Mouse (Mus musculus) left cerebral cortex, adult 11 months (tissue): Measurements from ENCODE around the gene Parp2.
"Not testable (repeated sequence)": the region's sequence is repeated elsewhere in the genome, so short reads cannot be mapped to it uniquely, and the experiment has no call there.

ENCODE experiments used
- DNase-seq: peaks from one replicate; pipeline ENCODE4 v3.0.0; 2022; ENCODE audit warnings: low spot score

Gene Parp2

DNA sequence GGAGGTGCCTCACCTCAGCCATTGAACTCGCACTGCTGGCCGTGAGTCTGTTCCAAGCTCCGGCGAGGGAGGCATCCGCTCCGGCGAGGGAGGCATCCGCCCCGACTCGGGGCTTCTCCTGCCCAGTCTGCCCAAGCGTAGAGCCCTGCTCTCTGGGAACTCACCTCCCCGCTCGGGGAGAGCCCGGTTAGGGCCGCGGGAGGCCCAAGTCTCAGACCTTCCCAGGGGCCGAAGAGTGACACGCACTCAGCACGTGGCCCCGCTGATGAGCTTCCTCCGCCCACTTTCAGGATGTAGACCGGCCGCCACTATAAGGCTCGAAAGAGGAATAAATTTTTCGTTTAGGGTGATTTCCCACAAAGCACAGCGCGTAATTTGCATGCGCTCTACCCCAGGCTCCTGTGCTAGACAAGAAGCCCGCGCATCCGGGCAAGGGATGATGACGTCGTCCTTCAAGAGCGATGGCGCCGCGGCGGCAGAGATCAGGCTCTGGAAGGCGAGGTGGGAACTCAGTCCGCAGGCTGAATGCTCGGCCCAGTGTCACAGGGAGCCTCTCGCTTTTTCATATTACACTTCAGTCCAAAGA is at the start of gene Parp2, which contains the start of gene Ccnb1ip1:
TSS of gene Parp2 (plus strand) at position 355 of the 586 bp plus-strand sequence.
TSS of gene Ccnb1ip1 (minus strand) at position 246 of the 586 bp plus-strand sequence.
- DNase-seq = peak; percentile 97

DNA sequence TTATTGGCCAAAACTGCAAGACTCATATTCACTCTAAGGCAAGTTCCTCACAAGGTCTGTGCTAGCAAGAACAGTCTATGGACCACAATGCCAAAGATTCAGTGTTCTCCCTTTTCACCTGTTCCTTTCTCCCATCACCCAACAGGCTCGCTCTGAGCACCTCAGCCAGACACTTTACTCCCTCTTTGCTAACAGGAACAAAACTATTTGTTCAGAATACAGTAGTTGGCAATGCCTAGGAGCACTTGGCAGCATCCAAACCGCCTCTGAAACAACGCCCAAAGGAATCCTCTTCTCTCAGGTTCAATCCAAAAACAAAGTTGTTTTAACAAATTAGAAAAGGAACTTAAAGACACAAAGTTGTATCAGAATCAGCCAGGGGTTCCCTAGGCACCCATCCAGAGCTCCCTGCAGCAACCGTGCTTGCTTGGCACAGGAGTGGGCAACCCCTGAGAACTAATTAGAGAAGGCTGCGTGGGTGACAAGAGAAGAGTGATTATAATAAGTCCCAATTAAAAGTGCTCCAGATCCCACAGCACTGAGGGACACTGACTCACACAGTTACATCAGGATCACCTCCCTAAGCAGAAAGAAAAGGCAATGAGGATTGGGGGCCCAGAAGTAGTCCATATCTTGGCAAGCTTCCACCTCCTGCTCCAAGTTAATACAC is 49.1 kb upstream of the Parp2 start:
- DNase-seq = peak; percentile 9

DNA sequence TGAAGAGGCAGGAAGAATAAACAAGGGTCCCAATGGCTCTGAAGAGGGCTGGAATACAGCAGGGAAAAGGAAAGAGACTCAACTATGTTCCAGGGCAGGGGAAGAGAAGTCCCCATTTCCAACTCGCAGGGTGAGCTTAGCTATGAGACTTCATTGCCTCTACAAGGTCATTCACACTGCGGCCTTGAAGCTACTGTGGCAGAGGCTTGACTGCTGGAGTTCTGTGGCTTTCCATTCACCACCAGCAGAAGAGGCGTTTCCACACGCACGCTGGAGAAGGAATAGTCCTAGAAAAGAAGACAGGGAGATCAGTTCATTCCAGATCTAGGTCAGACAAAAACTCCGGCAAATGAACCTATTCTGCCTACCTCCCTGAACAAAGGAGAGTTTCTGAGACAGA is 41.9 kb upstream of the Parp2 start:
- no peak for DNase-seq

DNA sequence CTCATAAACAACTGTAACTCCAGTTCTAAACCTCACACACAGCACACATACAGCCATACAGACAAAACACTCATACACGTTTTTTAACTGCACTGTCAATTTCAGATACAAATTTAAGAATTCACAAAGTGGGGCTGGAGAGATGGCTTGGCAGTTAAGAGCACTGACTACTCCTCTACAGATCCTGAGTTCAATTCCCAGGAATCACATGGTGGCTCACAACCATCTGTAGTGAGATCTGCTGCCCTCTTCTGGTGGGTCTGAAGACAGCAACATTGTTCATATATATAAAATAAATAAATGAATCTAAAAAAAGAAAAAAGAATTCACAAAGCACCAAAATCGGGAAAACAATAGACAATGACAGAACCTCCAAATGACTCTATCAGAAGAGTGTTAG is 36.3 kb upstream of the Parp2 start:
- no peak for DNase-seq

DNA sequence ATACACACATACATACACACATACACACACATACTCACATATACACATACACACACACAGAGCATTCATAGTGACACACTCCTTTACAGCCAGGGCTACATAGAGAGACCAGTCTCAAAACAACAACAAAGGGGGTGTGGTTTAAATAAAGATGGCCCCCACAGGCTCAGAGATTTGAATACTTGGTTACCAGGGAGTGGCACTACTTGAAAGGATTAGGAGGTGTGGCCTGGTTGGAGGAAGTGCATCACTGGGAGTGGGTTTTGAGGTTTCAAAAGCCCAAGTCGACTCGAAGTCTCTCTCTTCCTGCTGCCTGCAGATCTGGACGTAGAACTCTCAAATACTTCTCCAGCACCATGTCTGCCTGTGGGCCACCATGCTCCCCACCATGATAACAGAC is 25.5 kb upstream of the Parp2 start:
- DNase-seq = no peak

DNA sequence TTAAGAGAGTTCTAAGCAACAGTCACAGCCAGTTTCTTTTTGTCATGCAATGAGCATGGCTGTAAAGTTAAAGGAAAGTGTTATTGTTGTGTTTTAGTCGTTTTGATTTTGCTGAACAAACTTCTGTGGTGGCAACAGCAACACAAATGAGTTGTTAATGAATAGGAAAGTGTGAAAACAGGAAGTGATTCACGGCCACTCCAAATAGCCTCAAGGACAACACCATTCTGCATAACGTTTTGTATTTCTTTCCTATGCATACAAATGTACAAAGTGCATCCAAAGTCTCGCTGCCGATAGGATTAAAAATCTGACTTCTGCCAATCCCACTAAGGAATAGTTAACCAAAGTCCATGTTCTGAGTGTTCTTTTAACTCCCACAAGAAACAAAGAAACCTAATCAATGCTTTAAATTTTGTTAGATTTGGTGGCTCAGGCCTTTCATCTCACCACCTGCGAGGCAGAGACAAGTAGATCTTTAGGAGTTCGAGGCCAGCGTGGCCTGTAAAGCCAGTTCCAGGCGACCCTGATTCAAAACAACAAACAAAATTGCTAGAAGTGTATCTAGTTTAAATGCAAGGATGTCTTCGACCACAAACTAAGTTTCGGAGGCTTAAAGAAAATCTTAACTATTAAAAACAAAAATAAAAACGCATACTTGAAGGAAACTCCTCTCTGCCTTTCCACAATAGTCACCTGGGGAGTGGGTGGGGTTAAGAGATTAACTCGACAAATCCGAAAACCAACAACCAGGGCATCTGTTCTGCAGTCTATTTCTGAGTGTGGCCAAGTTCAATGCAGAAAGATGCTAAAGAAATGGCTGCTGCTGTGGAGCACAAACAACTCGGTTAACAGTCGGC is 23.0 kb upstream of the Parp2 start:
- DNase-seq = no peak

DNA sequence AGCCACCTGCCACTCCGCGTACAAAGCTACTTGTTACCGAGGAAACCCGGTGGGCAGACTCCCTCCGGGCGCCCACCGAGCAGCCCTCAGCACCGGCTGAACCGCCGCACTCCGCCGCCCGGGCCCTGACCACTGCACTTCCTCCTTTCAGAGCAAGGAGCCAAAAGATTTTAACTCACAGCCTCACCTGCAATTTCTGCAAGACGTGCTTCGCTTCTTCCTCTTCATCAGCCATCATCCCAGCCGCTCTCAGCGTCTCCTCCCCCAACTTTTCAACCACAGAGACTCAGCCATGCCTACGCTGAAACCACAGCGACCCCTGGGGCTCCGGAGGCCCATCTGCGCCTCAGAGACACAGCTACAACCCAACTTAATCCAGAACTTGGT is 22.4 kb upstream of the Parp2 start, which contains the start of gene Ttc5:
TSS of gene Ttc5 (minus strand) at position 269 of the 387 bp plus-strand sequence.
- DNase-seq = peak; percentile 75

DNA sequence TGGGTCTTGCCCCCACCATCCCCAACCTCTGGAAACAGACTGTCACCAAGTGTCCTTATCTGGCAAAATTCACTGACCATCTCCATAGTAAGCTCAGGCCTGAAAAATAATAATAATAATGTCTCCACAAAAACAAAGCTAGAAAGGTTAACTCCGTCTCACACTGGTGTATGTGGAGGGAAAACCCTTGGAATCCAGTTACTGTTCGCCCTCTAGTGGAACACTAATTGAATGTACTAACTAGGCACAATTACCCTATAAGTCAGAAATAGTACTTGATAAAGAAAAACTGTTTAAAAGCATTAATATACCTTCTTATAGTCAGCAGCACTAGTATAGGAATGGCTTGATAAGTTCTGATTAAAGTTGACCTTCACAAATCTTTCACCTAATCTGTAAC is 19.5 kb upstream of the Parp2 start:
- DNase-seq = no peak

DNA sequence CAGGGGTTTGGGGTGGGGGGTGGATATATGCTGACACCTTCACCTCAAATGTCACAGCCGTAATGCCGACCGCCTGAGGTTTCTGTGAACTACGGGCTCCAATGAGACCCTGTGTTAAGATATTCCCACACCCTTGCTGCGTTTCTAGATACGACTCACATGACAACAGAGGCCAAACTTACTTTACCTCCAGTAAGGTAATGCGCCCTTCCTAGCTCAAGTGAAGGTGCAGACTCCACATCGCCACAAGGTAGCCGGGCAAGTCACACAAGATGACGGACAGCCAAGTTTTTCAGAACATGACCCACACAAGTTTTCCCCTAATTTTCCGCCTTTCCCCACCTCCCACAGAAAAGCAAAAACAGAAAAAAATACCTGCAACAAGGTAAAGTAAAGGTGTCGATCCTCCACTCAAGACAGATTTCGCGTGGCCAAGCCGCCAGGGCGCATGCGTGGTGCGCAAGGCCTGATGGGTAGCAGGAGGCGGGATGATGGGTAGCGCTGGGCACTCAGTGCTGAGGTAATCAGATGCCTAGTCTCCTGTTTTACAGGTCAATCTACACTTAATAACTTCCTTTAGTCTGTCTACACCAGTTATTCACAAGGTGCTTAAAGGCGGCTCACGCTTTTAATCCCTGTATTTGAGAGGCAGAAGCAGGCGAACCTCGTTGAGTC is 12.2 kb upstream of the Parp2 start:
- DNase-seq = no peak

DNA sequence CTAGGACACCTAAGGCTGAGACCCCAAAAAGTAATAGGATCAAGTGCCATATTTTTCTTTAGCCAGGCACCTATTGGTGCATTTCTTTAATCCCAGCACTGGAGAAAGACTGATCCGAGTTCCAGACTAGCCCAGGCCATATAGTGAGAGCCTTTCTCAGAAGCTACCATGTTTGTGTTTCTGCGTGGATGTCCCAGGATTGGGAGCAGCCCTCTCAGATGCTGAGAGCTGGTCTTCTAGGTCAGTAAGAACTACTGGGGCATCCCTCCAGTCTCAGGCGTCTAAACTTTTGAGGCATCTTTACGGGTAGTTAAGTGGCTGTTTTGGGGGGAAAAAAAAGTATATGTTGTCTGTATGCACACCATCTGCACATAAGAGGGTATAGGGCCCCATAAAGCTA is 11.7 kb upstream of the Parp2 start:
- no peak for DNase-seq

DNA sequence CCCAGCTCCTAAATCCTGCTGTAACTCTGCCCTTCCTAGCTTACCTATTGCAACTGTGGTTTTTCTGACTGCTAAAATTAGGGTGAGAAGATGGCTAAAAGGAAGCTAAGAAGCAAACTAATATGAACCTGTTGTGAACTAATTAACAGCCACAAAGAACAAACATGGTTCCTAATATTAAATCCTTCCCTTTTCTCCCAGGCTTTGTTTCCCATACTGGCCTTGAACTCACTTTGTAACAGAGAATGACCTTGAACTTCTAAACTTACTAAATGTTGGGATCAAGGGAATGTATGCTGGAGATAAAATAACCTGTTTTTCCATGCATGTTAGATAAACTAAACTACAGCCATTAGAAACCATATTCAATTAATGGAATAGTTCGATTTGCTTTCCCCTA is 11.2 kb upstream of the Parp2 start:
- DNase-seq = no peak

DNA sequence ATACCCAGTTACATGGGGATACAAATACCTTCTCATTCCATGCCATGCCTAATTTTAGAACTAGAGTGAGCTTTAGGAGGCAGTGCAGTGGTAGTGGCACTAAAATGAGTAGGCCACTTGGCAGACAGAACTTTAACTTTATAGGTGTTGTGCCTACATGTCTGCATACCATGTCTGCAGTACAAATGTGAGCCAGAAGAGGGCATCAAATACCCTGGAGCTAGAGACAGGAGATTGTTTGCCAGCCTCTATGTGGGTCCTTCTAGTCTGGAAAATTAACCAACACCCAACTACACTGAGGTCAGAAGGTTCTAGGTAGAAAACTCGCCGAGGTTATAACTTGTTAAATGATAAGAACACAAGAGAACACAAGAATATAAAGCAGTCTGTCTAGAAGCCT is 9.1 kb upstream of the Parp2 start:
- DNase-seq = no peak

DNA sequence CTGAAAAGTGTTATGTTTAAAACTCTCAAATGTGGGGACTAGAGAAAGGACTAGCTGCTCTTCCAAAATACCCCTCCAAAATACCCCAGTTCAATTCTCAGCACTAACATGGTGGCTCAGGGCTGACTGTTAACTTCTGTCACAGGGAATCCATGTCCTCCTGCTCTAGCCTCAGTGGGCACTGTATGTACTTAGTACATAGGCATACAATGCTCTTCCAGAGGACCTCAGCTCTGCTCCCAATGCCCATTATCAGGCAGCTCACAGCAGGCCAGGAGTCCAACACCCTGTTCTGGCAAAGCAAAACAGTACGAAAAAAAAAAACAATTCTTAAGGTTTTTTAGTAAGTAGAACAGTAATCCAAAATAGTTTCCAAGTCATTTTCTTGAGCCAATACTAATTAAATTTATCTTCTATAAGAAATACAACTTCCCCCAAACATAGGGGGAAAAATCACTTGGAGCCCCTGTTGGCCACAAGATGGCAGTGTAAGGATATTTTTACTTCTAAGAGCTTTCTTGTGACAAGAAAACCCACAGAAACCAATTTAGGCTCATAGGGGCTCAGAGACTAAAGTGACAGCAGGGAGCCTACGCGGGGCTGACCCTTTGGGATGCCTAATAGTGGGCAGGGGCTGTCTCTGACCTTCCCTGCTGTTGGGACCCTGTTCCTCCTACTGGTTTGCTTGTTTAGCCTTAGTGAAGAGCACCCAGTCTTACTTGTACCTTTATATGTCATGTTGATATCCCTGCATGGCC is 8.0 kb upstream of the Parp2 start:
- DNase-seq = no peak

DNA sequence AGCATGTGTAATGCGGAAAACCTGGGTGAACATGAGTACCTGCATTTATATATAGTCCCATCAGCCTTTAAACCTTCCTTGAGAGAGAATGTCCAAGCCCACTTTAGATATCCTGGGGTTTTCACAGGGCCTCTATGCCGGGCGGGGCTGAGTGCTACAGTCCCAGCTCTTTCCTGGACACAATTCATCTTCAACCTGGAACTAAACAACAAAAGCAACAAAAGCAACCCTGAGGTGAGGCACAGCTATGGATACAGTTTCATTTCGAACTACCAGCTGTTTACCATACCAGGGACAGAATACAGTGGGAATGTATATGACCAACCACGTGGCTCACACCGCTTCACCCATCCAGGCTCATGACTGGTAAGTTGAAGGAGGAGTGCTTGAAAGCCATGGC is 5.2 kb upstream of the Parp2 start:
- no peak for DNase-seq

DNA sequence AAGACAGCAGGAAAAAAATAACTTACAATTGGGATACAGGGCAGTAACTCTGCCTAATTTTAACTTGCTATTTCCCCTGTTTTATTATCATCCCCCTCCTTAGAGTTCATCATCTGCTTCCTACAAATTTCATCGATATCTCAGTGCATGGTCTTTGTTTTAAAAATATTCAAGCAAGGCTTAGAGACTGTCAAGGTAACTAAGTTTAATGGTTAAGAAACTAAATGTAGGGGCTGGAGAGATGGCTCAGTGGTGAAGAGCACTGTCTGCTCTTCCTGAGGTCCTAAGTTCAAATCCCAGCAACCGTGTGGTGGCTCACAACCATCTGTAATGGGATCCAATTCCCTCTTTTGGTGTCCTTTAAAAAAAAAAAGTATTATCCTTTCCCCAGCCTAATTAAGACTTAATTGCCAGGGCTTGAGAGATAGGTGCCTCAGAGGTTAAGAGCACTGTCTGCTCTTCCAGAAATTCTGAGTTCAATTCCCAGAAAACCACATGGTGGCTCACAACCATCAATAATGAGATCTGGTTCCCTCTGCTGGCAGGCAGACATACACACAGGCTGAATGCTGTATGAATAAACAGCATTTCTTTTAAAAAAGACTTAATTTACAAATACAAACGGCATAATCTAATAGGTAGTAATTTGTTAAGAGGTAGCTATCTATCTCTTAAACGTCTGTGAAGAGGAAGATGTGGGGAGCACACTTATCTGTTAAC is 4.6 kb upstream of the Parp2 start:
- DNase-seq = no peak

DNA sequence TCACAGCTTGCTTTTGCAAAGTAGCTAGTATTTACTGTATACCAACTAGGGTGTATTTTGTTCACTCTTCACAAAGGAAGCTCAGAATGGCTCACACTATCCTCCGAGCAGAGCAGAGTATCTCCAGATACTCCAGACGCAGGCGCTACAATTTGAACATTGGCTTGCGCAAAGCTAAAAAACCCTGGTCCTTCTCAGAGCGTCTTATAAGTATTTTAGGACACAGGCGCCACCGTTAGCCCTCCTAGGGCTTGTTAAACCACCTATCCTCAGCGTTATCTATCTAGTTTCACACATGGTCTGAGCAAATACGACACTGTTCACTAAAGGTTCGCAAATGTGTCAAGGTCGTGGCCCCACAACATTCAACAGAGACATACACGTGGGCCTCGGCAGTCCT is 3.0 kb upstream of the Parp2 start:
- no peak for DNase-seq

DNA sequence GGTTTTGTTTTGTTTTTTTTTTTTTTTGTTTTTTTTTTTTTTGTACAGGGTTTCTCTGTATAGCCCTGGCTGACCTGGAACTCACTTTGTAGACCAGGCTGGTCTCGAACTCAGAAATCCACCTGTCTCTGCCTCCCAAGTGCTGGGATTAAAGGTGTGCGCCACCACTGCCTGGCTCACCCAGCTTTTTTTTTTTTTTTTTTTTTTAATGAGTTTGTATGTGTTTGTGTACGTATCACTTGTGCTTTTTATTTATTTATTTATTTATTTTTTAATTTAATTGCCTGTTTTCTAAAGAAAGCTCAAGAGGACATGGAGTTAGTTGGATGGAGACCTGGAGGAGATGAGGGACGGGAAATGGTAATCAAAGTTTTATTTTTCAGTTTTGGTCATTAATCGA is 1.2 kb upstream of the Parp2 start:
- not testable (repeated sequence) for DNase-seq

DNA sequence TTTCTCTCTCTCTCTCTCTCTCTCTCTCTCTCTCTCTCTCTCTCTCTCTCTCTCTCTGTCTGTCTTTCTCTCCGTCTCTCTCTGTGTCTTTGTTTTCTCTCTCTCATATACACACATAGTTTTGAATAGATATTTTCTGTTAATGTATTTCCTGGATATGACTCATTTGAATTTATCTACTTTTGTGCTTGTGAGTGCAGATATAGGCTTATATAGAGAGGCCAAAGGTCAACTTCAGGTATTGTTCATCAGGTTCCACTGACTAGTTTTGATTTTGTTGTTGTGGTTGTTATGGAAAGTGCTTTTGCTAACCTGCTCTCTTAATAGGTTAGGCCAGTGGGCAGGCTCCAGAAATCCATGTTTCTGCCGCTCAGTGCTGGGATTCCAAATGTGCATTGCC is 5.4 kb downstream of the Parp2 start:
- DNase-seq = no peak

DNA sequence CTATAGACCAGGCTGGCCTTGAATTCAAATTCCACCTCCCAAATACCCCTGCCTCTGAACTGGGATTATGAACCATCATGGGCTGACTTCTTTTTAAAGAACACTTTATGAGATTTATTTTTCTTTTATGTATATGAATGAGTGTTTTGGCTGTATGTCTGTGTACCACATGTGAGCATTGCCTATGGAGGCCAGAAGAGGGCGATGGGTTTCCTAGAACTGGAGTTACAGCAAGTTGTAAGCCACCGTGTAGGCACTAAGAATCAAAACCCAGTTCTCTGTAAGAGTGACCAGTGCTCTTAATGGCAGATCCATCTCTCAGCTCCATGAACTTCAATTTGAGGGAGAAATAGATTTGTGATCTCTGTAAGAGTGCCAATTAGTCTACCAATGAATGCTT is 15.6 kb downstream of the Parp2 start:
- no peak for DNase-seq

DNA sequence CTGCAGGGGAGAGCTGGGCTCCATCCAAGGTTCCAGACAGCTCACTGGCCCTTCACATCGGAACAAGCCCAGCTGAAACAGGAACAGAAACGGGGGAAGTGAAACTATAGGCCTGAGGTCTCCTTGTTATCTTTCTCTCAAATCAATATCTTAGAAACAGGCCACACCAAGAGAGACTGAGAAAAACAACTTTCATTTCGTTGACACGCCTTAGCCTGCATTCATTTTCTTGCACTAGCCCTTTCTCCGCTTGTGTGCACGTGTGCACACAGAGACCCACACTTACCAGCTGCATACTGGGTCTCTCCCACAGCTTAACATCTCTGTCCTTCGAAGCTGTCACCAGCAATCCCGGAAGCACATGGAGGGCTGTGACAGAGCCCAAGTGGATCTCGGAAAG is 16.6 kb downstream of the Parp2 start:
- DNase-seq = no peak

DNA sequence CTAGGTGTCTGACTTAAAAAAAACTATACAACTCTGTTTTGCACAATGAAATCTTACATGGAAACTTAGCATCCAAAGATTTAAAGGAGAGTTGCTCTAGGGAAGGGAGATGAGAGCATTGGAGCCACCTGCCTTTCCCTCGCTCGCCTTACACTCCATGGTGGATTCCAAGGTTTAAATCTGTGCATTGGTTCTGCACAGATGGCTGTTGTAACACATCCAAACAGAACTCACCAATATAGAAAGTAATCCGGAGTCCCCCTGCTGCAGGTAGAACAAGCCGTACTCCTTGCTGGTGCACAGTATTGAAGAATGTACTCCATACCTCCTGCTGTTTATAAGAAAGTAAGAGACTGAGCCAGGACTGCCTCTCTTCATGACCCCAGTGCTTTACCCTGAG is 18.9 kb downstream of the Parp2 start:
- DNase-seq = no peak
